Mouse (Mus musculus): ENCODE measurements around the gene Tbc1d10c.
"Not testable (repeated sequence)": the region's sequence is repeated elsewhere in the genome, so short reads cannot be mapped to it uniquely, and the experiment has no call there.

Gene Tbc1d10c

GRCm38 (mm10) chr19:4146366-4147021, 44.6 kb downstream of the Tbc1d10c start:
- no peak for DNase-seq (ENCODE audit: low read depth in 2 of 2, low spot score in 2 of 2)

DNA sequence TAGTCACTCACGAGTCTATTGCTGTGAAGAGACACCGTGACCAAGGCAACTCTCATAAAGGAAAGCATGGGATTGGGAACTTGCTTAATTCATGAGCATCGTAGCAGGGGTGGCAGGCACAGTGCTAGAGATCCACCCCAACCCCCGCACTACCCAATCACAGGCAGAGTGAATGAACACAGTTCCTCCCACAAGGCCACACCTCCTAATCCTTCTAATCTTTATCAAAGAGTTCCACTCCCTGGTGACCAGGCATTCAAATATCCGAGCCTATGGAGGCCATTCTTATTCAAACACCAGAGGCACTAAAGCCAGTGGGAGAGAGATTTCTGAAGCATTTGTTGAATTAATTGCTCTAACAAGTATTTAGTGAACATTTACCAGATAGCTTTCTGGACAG, 45.1 kb downstream of the Tbc1d10c start:
- DNase-seq (ENCODE audit: low read depth in 2 of 2, low spot score in 2 of 2) = no peak

DNA sequence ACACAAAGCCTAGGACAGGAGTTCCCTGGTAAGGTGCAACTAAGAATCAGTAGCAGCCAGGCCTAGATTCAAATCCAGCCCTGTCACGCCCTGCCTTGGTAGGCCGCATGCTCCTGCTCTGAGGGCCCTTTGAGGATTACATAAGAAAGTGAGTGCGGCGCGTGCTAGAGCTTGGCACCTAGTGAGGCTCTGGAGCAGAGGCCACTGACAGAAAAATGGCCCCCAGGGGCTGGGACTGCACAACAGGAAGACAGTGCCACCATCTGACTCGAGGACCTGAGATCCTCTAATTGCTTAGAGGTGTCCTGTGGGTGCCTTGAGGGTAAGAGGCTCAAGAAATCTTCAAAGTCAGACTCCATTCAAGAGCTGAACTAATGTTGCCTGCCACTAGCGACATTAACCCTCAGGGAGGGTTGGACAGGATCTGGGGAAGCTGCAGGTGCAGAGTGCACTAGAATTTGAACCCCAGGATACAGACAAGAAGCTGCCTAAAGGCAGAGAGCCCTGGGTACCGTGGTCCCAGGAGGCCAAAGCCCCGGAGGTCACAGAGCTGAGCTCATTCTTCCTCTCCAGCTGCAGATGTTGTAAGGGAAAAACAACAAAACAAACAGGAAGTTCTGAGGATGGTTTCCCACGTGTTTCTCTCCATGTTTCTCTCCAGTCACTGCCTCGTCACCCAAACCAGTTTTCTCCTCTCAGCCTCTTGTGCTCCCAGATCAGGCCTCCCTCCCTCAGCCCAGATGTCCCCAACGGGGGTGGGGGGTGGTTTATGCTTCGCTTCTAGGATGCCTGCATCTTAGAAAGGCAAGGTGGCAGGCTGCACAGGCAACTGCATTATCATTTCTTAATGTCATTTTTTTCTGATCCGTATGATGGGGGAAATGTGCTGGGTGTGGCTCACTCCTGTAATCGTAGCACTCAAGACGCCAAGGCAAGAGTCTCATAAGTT, 46.3 kb downstream of the Tbc1d10c start:
- no peak for DNase-seq (ENCODE audit: low read depth in 2 of 2, low spot score in 2 of 2)

GRCm38 (mm10) chr19:4143759-4144268, 47.3 kb downstream of the Tbc1d10c start, which contains the start of gene Cabp4:
Gene Cabp4, minus strand, starts transcription at chr19:4144033.
- no peak for DNase-seq (ENCODE audit: low read depth in 2 of 2, low spot score in 2 of 2)

DNA sequence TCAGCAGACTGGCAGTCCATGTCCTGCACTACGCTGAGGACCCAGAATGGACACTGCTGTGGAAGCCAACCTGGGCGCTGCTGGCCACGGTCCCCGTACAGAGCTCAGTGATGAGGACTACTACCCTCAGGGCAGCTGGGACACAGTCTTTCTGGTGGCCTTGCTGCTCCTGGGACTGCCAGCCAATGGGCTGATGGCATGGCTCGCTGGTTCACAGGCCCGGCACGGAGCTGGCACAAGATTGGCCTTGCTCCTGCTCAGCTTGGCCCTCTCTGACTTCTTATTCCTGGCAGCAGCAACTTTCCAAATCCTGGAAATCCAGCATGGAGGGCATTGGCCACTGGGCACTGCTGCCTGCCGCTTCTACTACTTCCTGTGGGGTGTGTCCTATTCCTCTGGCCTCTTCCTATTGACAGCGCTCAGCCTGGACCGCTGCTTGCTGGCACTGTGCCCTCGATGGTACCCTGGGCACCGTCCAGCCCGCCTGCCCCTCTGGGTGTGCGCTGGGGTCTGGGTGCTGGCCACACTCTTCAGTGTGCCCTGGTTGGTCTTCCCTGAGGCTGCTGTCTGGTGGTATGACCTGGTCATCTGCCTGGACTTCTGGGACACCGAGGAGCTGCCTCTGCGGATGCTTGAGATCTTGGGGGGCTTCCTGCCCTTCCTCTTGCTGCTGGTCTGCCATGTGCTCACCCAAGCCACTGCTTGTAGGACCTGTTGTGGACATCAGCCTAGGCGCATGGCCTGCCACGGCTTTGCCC, 48.5 kb downstream of the Tbc1d10c start:
- DNase-seq (ENCODE audit: low read depth in 2 of 2, low spot score in 2 of 2) = no peak

DNA sequence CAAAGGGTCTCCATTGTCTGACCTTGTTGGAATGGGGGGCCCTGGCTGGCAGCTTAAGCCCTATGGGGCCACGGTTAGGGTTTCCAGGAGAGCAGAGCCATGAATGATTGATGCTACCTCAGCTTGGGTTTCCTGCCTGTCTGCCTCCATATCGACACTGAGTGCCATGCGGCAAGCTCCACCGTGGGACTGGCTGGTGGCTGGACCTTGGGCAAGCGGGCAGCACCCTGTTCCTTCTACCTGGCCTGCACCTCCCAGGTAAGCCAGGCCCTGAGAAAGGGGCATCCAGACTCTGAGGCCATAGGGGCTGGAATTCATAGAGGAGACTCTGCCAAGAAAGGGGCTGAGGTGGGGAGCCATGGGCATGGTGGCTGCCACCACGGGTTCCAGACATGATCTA, 50.9 kb downstream of the Tbc1d10c start:
- DNase-seq (ENCODE audit: low read depth in 2 of 2, low spot score in 2 of 2) = no peak

- no peak for DNase-seq (ENCODE audit: low read depth in 2 of 2, low spot score in 2 of 2)
Observed at GRCm38 (mm10) chr19:4139446-4139845, 51.6 kb downstream of the Tbc1d10c start, which contains the start of gene Gpr152. Gene Gpr152, plus strand, starts transcription at chr19:4139787.

DNA sequence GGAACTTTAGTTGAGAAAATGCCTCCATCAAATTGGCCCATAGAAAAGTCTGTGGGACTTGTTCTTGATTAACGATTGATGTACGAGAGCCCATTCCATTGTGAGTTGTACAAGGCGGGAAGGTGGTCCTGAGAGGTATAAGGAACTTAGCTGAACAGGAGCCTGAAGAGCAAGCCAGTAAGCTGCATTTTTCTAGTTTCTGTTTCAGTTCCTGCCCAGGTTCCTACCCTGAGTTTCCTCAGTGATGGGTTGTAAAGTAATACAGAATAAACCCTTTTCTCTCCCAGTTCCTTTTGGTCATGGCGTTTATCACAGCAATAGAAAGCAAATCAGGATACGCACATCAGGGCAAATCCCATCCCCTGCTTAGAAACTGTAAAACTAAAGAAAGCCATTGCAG, 53.2 kb downstream of the Tbc1d10c start:
- DNase-seq (ENCODE audit: low read depth in 2 of 2, low spot score in 2 of 2) = no peak

- DNase-seq (ENCODE audit: low read depth in 2 of 2, low spot score in 2 of 2) = no peak
Observed at GRCm38 (mm10) chr19:4136463-4136862, 54.6 kb downstream of the Tbc1d10c start.

DNA sequence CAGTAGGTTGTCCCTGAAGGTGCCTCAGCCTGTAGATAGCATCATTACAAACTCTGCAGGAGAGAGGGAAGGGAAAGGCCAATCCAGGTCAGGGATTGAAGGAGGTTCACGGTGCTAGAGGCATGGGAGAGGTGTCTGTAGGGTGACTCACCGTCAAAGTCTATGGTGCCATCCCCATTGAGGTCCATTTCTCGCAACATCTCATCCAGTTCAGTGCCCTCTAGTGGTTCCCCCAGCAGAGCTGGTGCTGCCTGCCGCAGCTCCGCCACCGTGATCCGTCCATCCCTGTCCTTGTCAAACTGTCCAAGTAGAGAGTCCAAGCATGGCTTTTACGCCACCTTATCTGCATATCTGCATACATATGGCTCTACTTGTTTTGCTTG, 55.1 kb downstream of the Tbc1d10c start:
- not testable (repeated sequence) for DNase-seq (ENCODE audit: low read depth in 2 of 2, low spot score in 2 of 2)

DNA sequence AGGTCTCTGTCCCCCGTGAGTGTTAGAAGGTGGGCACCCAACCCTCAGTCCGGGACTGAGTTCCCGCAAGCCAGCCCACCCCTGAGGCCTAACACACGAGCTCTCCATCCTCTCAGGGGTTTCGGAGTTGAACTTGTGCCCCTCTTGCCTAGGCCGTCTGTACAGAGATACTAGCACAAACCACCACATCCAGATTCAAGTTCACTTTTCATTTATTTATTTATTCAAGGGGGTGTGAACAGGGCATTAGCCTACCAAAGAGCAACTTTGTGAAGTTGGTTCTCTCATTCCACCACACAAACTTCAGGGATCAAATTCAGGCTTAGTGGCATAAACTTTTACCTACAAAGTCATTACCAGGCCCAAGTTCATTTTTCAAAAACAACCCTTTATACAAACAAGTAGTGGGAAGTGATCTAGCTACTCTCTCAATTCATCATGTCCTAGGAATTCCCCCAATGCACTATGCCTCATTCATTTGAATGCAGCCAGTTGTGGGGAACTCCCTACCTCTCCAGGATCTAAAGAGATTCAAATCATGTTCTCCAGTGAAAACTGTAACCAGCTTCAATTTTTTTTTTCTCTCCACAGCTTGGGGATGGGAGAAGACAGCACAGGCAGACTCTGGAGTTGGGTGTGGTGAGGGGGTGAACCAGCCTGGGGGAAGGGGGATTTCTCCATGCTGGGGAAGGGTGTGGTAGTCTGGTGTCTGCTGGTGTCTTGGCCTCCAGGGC, 55.7 kb downstream of the Tbc1d10c start:
- not testable (repeated sequence) for DNase-seq (ENCODE audit: low read depth in 2 of 2, low spot score in 2 of 2)

DNA sequence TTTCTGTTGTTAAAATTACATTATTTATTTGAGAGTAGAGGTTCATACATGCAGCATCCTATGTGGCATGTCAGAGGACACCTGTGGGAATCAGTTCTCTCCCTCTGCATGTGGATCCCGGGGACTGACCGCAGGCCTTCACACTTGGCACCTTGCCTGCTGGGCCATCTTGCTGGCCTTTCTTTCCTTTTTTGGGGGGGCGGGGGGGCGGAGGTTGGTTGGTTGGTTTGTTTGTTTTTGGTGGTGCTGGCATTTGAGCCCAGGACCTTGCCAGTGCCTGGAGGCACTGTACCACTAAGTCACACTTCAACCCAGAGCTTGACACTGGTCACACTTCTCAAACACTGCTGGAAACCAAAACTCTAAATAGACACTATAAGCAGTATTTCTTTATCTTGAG, 56.7 kb downstream of the Tbc1d10c start:
- no peak for DNase-seq (ENCODE audit: low read depth in 2 of 2, low spot score in 2 of 2)
